Mouse (Mus musculus) megakaryocyte, adult 5-6 weeks (primary cell): ENCODE results near the gene Gtse1. TPM values are rescaled to one million over a fixed set of nuclear protein-coding genes. Genes with fewer than 3 reads are reported as not detected.

Experiments used
- ATAC-seq: 2 replicates; pipeline ENCODE4 v1.8.0; 2016; ENCODE audit warnings: mild to moderate bottlenecking, inconsistent platforms; ENCODE audit not compliant: poor library complexity, severe bottlenecking
- total RNA-seq, 2 experiments: library from RNA; stranded (forward) in 1 of 2; stranded (reverse) in 1 of 2; fragments of 153-499, 151-499 nt in 1 of 2; fragments of 221-1000, 200-1000 nt in 1 of 2; gene quantifications; 2 replicates each; pipeline versions ENCODE4 v1.2.3 to v1.2.4; 2015 to 2017

Gtse1 gene
- total RNA-seq, 2 experiments from 2014 or later: 16.1 to 20.0 TPM

DNA sequence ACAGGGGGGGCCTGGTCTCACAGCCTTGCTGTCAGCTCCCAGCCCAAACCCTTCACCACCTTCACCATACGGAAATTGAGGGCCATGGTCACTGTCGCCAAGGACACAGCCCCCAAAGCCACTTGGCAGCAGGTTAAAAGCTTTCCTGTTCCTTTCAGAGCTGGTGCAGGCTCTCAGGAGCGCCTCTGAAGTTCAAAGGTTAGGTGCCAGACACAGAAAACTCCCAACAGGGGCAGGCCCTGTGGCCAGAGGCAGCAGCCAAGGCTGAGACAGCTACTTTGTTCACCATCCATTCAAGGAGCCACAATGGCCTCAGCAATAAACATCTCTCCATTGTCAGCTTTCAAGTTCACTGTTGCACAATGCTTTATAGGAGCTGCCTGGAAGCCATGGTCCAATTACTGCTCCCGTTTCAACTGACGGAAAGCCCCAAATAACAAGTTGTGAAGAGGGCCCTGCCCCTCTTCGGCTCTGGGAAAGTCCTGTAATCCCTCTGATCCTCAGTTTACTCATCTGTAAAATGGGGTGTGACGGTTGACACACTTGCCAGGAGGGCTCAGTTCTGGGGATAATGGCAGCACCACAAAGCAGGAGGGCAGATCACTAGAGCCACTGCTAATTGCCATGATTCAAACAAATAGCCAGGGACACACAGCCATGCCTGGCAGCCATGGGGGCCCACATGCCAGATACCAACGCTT, 59.8 kb downstream of the Gtse1 start:
- ATAC-seq: no peak

DNA sequence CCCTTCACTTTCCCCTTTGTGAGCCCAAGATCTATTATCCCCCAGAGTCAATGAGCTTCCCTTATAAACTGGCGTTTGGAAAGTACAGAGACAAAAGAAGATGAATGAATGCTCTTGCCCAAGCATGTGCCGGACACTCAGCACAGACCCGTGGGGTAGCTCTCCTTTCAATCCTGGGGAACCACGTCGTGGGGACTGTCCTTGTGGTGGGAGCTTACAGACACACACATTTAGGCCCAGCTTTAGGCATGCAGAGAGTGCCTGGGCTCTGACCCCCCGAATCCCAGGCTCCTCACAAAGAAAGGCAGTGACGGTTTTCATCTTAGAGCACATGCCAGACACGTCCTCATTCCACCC, 60.3 kb downstream of the Gtse1 start:
- no peak for ATAC-seq

DNA sequence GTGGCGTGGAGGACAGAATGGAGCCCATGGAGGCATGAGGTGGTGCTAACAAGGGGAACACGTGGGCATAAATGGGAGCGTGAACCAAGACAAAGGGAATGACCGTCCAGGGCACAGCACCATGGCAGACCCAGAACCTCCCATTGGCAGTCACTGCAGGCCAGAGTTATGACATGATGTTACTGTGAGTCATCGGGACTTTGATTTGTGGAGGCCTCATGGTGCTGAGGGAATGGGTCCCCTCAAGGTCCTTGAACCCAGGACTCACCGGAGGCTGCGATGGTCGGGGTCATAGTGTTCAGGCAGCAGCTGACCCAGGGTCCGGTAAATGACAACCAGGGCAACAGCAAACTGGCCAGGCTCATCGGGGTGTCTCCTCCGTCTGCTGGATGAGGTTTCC, 62.3 kb downstream of the Gtse1 start:
- ATAC-seq: no peak

Other genes starting within 250 kb of the Gtse1 start
- not detected in 2 replicates for gene Ppara, start 124.8 kb upstream of the Gtse1 start, total RNA-seq (2015)
- gene Ppara, start 124.8 kb upstream of the Gtse1 start, total RNA-seq (2017): not detected in 2 replicates
- gene Cdpf1, start 48.0 kb upstream of the Gtse1 start, total RNA-seq (2015): 8.3 and 13.0 TPM in 2 replicates
- 7.7 and 14.5 TPM in 2 replicates for gene Cdpf1, start 48.0 kb upstream of the Gtse1 start, total RNA-seq (2017)
- gene Pkdrej, start 38.0 kb upstream of the Gtse1 start, total RNA-seq (2015): not detected in 2 replicates
- gene Pkdrej, start 38.0 kb upstream of the Gtse1 start, total RNA-seq (2017): not detected in 2 replicates
- gene Ttc38, start 27.4 kb upstream of the Gtse1 start, total RNA-seq (2015): 2.8 and 3.5 TPM in 2 replicates
- 4.9 and 10.7 TPM in 2 replicates for gene Ttc38, start 27.4 kb upstream of the Gtse1 start, total RNA-seq (2017)
- gene Trmu, start 19.6 kb downstream of the Gtse1 start, total RNA-seq (2015): 9.0 and 9.3 TPM in 2 replicates
- 8.8 and 20.9 TPM in 2 replicates for gene Trmu, start 19.6 kb downstream of the Gtse1 start, total RNA-seq (2017)
- gene Celsr1, start 174.0 kb downstream of the Gtse1 start, total RNA-seq (2015): 1.0 and 1.2 TPM in 2 replicates
- gene Celsr1, start 174.0 kb downstream of the Gtse1 start, total RNA-seq (2017): 1.2 and 4.4 TPM in 2 replicates
- gene Gramd4, start 197.9 kb downstream of the Gtse1 start, total RNA-seq (2015): 11.5 and 13.1 TPM in 2 replicates
- gene Gramd4, start 197.9 kb downstream of the Gtse1 start, total RNA-seq (2017): 36.8 and 46.0 TPM in 2 replicates